Mouse (Mus musculus): ENCODE results near the gene Dpf3. TPM values are rescaled to one million over a fixed set of nuclear protein-coding genes. Genes with fewer than 3 reads are reported as not detected.

Gene Dpf3
- total and polyA plus RNA-seq, 2 experiments from 2014 or later, result 5.2 to 15.3 TPM

- H3K4me1 ChIP-seq (ENCODE audit: control insufficient read depth, insufficient read depth), result peaks cover 11% of the 10 kb centered on the region
- ATAC-seq (ENCODE audit: insufficient read depth, low read depth), result no peak
- H3K36me3 ChIP-seq (replicated peaks; ENCODE audit: control insufficient read depth, insufficient read depth, low read length), result no peaks in the 10 kb centered on the region
- no peak overlapping the region for H3K4me3 ChIP-seq (ENCODE audit: low read depth, low read length)
- no peak for TF ChIP-seq EP300 (IDR thresholded peaks at IDR 0.05; ENCODE audit: low read depth)
- no peak for TF ChIP-seq CTCF (IDR thresholded peaks at IDR 0.05; ENCODE audit: low read depth)
- no peak for DNase-seq (ENCODE audit: low spot score)
- H3K9me3 ChIP-seq (replicated peaks; ENCODE audit: control insufficient read depth, low read length), result no peaks in the 10 kb centered on the region
- WGBS, result 89% methylated on average over 4 of the region's 4 CpGs
- no peak overlapping the region for H3K9ac ChIP-seq (replicated peaks; ENCODE audit: low read depth, low read length)
- H3K4me2 ChIP-seq (ENCODE audit: low read depth, low read length), result no peak overlapping the region
- no peaks in the 10 kb centered on the region for H3K27me3 ChIP-seq (ENCODE audit: control insufficient read depth, insufficient read depth, low read length)
- H3K27ac ChIP-seq (ENCODE audit: low read depth), result 0 out of 2 replicates have a peak overlapping the region, but pooled peaks have one; percentile 7
These were observed 54.1 kb downstream of the Dpf3 start for GRCm38 (mm10) chr12:83433436-83433835.

DNA sequence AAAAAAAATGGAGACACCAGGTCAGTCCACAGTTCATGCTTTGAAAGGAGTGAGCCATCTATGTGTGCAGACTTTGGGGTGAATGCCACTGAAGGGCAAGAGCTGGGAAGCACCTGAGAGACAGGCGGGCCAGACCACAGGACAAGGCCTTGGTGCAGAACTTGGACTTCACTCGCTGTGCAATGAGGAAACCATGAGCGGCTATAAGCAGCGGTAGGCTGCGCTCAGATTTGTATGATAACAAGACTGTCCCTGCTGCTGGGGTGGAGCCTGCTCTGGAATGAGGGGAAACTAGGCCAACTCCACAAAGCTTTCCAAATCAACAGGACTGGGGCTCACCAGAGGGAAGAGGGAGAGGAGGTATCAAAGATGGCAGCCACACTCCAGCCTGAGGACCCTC lies 57.3 kb downstream of the Dpf3 start:
- ATAC-seq (ENCODE audit: insufficient read depth, low read depth) (no peak), DNase-seq (ENCODE audit: low spot score) (no peak)
- Histone ChIP-seq H3K4me2 (ENCODE audit: low read depth, low read length) (no peak overlapping the region), H3K27me3 (ENCODE audit: control insufficient read depth, insufficient read depth, low read length) (no peaks in the 10 kb centered on the region), H3K9me3 (replicated peaks; ENCODE audit: control insufficient read depth, low read length) (no peaks in the 10 kb centered on the region), H3K4me3 (ENCODE audit: low read depth, low read length) (no peak overlapping the region), H3K4me1 (ENCODE audit: control insufficient read depth, insufficient read depth) (peaks cover 20% of the 10 kb centered on the region), H3K36me3 (replicated peaks; ENCODE audit: control insufficient read depth, insufficient read depth, low read length) (no peaks in the 10 kb centered on the region), H3K9ac (replicated peaks; ENCODE audit: low read depth, low read length) (no peak overlapping the region), H3K27ac (ENCODE audit: low read depth) (no peak overlapping the region)
- 96% methylated on average over 5 of the region's 5 CpGs for WGBS
- TF ChIP-seq CTCF (IDR thresholded peaks at IDR 0.05; ENCODE audit: low read depth) (no peak), EP300 (IDR thresholded peaks at IDR 0.05; ENCODE audit: low read depth) (no peak)

- H3K4me3 ChIP-seq (ENCODE audit: low read depth, low read length), result no peak overlapping the region
- whole genome bisulfite sequencing, result 49% methylated on average over 9 of the region's 9 CpGs
- peaks cover 21% of the 10 kb centered on the region for H3K4me1 ChIP-seq (ENCODE audit: control insufficient read depth, insufficient read depth)
- no peaks in the 10 kb centered on the region for H3K27me3 ChIP-seq (ENCODE audit: control insufficient read depth, insufficient read depth, low read length)
- no peaks in the 10 kb centered on the region for H3K36me3 ChIP-seq (replicated peaks; ENCODE audit: control insufficient read depth, insufficient read depth, low read length)
- no peak for ATAC-seq (ENCODE audit: insufficient read depth, low read depth)
- H3K9me3 ChIP-seq (replicated peaks; ENCODE audit: control insufficient read depth, low read length), result no peaks in the 10 kb centered on the region
- TF ChIP-seq CTCF (IDR thresholded peaks at IDR 0.05; ENCODE audit: low read depth), result no peak
- TF ChIP-seq EP300 (IDR thresholded peaks at IDR 0.05; ENCODE audit: low read depth), result no peak
- no peak overlapping the region for H3K9ac ChIP-seq (replicated peaks; ENCODE audit: low read depth, low read length)
- DNase-seq (ENCODE audit: low spot score), result no peak
- H3K4me2 ChIP-seq (ENCODE audit: low read depth, low read length), result no peak overlapping the region
- H3K27ac ChIP-seq (ENCODE audit: low read depth), result no peak overlapping the region
These were observed 59.5 kb downstream of the Dpf3 start for GRCm38 (mm10) chr12:83428016-83428415.

DNA sequence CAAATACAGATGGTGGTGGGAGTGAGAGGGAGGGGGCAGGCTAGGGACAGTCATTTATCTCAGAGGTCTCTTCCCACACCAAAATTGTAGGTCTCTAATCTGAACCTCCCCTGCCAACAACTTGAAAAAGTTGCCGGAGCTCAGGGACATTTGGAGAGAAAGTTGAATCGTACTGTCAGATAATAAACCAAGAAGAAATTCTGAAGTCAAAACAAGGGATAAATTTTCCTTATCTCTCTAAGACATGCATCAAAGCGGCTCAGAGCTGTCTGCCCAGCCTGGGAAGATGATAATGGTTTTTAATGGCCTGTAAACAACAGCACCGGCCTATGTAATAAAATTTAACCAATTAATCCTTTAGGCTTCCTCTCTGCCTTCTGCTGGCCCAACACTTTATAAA lies 59.9 kb downstream of the Dpf3 start:
- Histone ChIP-seq H3K4me2 (ENCODE audit: low read depth, low read length) (no peak overlapping the region), H3K27ac (ENCODE audit: low read depth) (no peak overlapping the region), H3K4me3 (ENCODE audit: low read depth, low read length) (no peak overlapping the region), H3K9me3 (replicated peaks; ENCODE audit: control insufficient read depth, low read length) (no peaks in the 10 kb centered on the region), H3K27me3 (ENCODE audit: control insufficient read depth, insufficient read depth, low read length) (no peaks in the 10 kb centered on the region), H3K9ac (replicated peaks; ENCODE audit: low read depth, low read length) (no peak overlapping the region), H3K36me3 (replicated peaks; ENCODE audit: control insufficient read depth, insufficient read depth, low read length) (no peaks in the 10 kb centered on the region), H3K4me1 (ENCODE audit: control insufficient read depth, insufficient read depth) (peaks cover 21% of the 10 kb centered on the region)
- TF ChIP-seq CTCF (IDR thresholded peaks at IDR 0.05; ENCODE audit: low read depth), result no peak
- no peak for TF ChIP-seq EP300 (IDR thresholded peaks at IDR 0.05; ENCODE audit: low read depth)
- DNase-seq (ENCODE audit: low spot score) (no peak), ATAC-seq (ENCODE audit: insufficient read depth, low read depth) (no peak)
- WGBS, result 39% methylated on average over 4 of the region's 4 CpGs

DNA sequence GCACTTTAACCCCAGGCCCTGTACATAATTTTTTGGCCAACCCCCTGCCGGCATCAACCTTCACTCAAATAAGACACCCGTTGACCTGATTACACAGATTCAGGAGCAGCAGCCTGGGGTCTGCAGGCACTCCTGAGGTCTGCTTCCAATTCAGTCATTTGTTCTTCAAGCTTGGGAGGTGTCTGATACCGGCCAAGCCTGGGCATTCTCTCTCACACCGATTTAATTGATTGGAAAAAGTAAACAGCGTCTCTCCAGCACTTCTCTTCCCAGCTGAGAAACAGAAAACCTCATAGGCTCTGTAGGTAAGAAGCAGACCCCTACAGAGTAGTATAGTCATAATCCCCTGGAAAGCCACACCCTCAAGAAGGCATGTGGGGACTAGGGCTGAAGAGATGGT lies 61.2 kb downstream of the Dpf3 start:
- Histone ChIP-seq H3K4me3 (ENCODE audit: low read depth, low read length) (no peak overlapping the region), H3K9ac (replicated peaks; ENCODE audit: low read depth, low read length) (no peak overlapping the region), H3K27me3 (ENCODE audit: control insufficient read depth, insufficient read depth, low read length) (no peaks in the 10 kb centered on the region), H3K4me1 (ENCODE audit: control insufficient read depth, insufficient read depth) (peaks cover 21% of the 10 kb centered on the region), H3K27ac (ENCODE audit: low read depth) (no peak overlapping the region), H3K36me3 (replicated peaks; ENCODE audit: control insufficient read depth, insufficient read depth, low read length) (no peaks in the 10 kb centered on the region), H3K9me3 (replicated peaks; ENCODE audit: control insufficient read depth, low read length) (no peaks in the 10 kb centered on the region), H3K4me2 (ENCODE audit: low read depth, low read length) (no peak overlapping the region)
- DNase-seq (ENCODE audit: low spot score) (no peak), ATAC-seq (ENCODE audit: insufficient read depth, low read depth) (no peak)
- WGBS, result 58% methylated on average over 5 of the region's 5 CpGs
- TF ChIP-seq CTCF (IDR thresholded peaks at IDR 0.05; ENCODE audit: low read depth) (no peak), EP300 (IDR thresholded peaks at IDR 0.05; ENCODE audit: low read depth) (no peak)

- WGBS, result 63% methylated on average over 7 of the region's 7 CpGs
- no peak for DNase-seq (ENCODE audit: low spot score)
- no peaks in the 10 kb centered on the region for H3K9me3 ChIP-seq (replicated peaks; ENCODE audit: control insufficient read depth, low read length)
- ATAC-seq (ENCODE audit: insufficient read depth, low read depth), result no peak
- H3K4me3 ChIP-seq (ENCODE audit: low read depth, low read length), result no peak overlapping the region
- no peak overlapping the region for H3K27ac ChIP-seq (ENCODE audit: low read depth)
- no peaks in the 10 kb centered on the region for H3K27me3 ChIP-seq (ENCODE audit: control insufficient read depth, insufficient read depth, low read length)
- peaks cover 21% of the 10 kb centered on the region for H3K4me1 ChIP-seq (ENCODE audit: control insufficient read depth, insufficient read depth)
- TF ChIP-seq EP300 (IDR thresholded peaks at IDR 0.05; ENCODE audit: low read depth) (no peak), CTCF (IDR thresholded peaks at IDR 0.05; ENCODE audit: low read depth) (no peak)
- H3K9ac ChIP-seq (replicated peaks; ENCODE audit: low read depth, low read length), result no peak overlapping the region
- H3K4me2 ChIP-seq (ENCODE audit: low read depth, low read length), result no peak overlapping the region
- H3K36me3 ChIP-seq (replicated peaks; ENCODE audit: control insufficient read depth, insufficient read depth, low read length), result no peaks in the 10 kb centered on the region
These were observed 61.8 kb downstream of the Dpf3 start for GRCm38 (mm10) chr12:83425736-83426135.
